Mouse (Mus musculus) intestine, embryonic 16.5 days (tissue): ENCODE measurements at regions not wholly inside any gene's neighbourhood (a gene's known extent, or its start where the extent isn't known, plus 50 kb on each side); places are given as distances from the start of the nearest gene placed in this dataset.
A peak's percentile ranks its signal among the peaks of the same experiment; 100 is the strongest.

Experiments used
- ATAC-seq: fragments of 200-750 bp; cut with Nextera tagmentation; 2 replicates; pipeline ENCODE4 v1.8.0; 2017; ENCODE audit warnings: moderate TSS enrichment, moderate library complexity
- H3K27ac ChIP-seq: fragments of 300-500 bp; sonication (generic); 2 replicates; pipeline ENCODE4 v1.5.1; 2014; ENCODE audit warnings: mild to moderate bottlenecking, low read length
- H3K27me3 ChIP-seq: fragments of 300-500 bp; sonication (generic); replicated peaks from 2 replicates; pipeline ENCODE4 v1.6.1; 2014; ENCODE audit warnings: low read length, control low read depth, mixed read lengths; ENCODE audit not compliant: control insufficient read depth, insufficient read depth
- H3K36me3 ChIP-seq: fragments of 300-500 bp; sonication (generic); 2 replicates; pipeline ENCODE4 v1.6.1; 2014; ENCODE audit warnings: low read length, control low read depth; ENCODE audit not compliant: control insufficient read depth, insufficient read depth
- H3K4me1 ChIP-seq: fragments of 300-500 bp; sonication (generic); 2 replicates; pipeline ENCODE4 v1.6.1; 2014; ENCODE audit warnings: low read length, control low read depth, mixed read lengths; ENCODE audit not compliant: control insufficient read depth, insufficient read depth
- H3K4me2 ChIP-seq: fragments of 300-500 bp; sonication (generic); 2 replicates; pipeline ENCODE4 v1.6.1; 2014; ENCODE audit warnings: low read depth, low read length, control low read depth
- H3K4me3 ChIP-seq: fragments of 300-500 bp; sonication (generic); 2 replicates; pipeline ENCODE4 v1.5.1; 2014; ENCODE audit warnings: mild to moderate bottlenecking, low read length
- H3K9ac ChIP-seq: fragments of 300-500 bp; sonication (generic); 2 replicates; pipeline ENCODE4 v1.6.1; 2014; ENCODE audit warnings: low read depth, low read length
- H3K9me3 ChIP-seq: fragments of 300-500 bp; sonication (generic); 2 replicates; pipeline ENCODE4 v1.6.1; 2016; ENCODE audit warnings: low read length, control low read depth; ENCODE audit not compliant: control insufficient read depth
- WGBS: fragments of 180-500 bp; shearing (Covaris S2); extraction: QIAGEN DNeasy Blood & Tissue Kit; methylation state at CpG from one replicate; pipeline ENCODE4 v1.1.7; 2014; 5-methylcytosine and 5-hydroxymethylcytosine counted together

DNA sequence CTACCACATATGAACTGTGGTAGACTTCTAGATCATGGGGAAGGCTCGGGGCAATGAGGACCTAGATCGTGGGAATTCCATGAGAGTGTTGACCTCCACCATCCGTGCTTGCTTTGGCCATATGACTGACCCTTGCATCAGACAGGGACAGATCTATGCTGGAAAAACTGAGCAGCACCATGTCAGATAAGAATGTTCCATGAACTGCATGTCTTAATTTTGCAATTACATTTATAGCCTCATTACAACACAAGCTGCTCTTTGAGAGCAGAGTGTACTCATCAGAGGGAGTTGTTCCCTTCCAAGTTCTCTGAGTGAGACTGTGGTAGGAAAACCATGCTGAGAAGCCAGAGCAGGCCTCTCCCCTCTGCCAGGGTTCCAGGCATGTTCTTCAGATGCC is 166.4 kb upstream of the Ttc29 start:
- Histone ChIP-seq H3K27me3 (no peaks in the 10 kb centered on the region), H3K9ac (no peak overlapping the region), H3K27ac (no peak overlapping the region), H3K4me3 (no peak overlapping the region), H3K4me2 (no peak overlapping the region), H3K36me3 (no peaks in the 10 kb centered on the region), H3K4me1 (no peaks in the 10 kb centered on the region), H3K9me3 (no peaks in the 10 kb centered on the region)
- no peak for ATAC-seq
- 86% methylated on average over 3 of the region's 3 CpGs for WGBS

DNA sequence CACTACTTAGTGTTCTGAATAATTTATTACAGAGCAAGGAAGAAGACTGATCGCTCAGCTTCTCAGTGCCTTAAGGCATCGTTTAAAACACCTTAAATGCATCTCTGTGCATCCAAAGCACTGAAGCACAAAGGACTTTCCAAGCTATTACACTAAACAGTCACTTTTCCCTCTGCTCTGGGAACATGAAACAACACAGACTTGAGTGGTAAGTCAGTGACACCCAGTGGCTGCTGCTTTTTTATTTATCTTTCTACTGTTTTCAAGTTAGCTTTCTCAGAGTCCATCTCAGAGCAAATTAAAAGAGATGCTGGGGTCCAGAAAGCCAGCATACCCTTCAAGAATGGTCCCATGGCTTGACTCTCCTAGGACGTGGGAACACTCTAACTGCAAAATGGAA is 162.3 kb upstream of the Ttc29 start:
- H3K36me3 ChIP-seq = no peaks in the 10 kb centered on the region
- H3K4me2 ChIP-seq = no peak overlapping the region
- H3K4me1 ChIP-seq = no peaks in the 10 kb centered on the region
- no peak for ATAC-seq
- no peak overlapping the region for H3K9ac ChIP-seq
- WGBS = 80% methylated on average over 3 of the region's 3 CpGs
- H3K4me3 ChIP-seq = no peak overlapping the region
- H3K9me3 ChIP-seq = no peaks in the 10 kb centered on the region
- no peaks in the 10 kb centered on the region for H3K27me3 ChIP-seq
- no peak overlapping the region for H3K27ac ChIP-seq

DNA sequence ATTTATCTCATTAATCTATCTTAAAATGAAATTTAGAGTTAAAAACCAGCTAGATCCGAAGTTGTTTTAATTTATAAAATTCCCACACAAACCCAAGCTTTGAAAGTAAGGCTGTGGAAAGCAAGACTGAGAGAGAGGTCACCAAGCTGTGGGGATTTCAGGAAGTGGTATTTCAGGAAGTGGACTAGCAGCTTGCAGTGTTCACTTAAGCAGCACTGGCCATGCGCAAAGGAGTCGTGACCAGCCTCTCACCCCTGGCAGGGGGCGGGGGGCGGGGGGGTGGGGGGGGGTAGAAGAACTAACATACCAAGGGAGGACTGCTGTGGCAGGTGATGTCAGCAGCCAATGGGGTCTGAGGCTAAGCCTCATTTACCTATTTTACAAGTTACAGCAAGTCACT is 158.7 kb upstream of the Ttc29 start:
- Histone ChIP-seq H3K27me3 (no peaks in the 10 kb centered on the region), H3K9me3 (no peaks in the 10 kb centered on the region), H3K36me3 (no peaks in the 10 kb centered on the region), H3K4me3 (no peak overlapping the region), H3K27ac (no peak overlapping the region), H3K9ac (no peak overlapping the region), H3K4me1 (no peaks in the 10 kb centered on the region), H3K4me2 (0 out of 2 replicates have a peak overlapping the region, but pooled peaks have one; percentile 11)
- 0 out of 2 replicates have a peak, but pooled peaks have one; percentile 28 for ATAC-seq
- WGBS = 16% methylated on average over 5 of the region's 5 CpGs

DNA sequence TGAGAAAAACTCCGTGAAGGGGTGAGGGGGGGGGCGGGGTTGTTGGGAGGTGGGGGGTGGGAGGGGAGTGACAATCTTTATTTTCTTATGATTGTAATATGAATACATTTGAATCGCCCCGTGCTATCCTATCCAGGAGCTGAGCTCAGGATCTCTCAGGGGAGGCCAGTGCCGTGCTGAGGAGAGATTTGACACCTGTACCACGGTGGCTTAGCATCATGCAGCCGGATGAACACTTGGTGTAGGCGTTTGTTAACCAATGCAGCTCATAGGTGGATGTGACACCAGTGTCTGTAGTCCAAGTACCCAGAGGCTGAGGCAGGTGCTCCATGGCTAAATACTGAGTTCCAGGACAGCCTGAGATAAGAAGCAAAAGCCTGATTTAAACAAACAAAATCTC is 158.2 kb upstream of the Ttc29 start:
- no peak overlapping the region for H3K9ac ChIP-seq
- H3K36me3 ChIP-seq = no peaks in the 10 kb centered on the region
- no peak overlapping the region for H3K4me3 ChIP-seq
- no peaks in the 10 kb centered on the region for H3K9me3 ChIP-seq
- no peaks in the 10 kb centered on the region for H3K27me3 ChIP-seq
- no peak overlapping the region for H3K4me2 ChIP-seq
- H3K4me1 ChIP-seq = no peaks in the 10 kb centered on the region
- no peak for ATAC-seq
- no peak overlapping the region for H3K27ac ChIP-seq
- WGBS = 16% methylated on average over 8 of the region's 8 CpGs

DNA sequence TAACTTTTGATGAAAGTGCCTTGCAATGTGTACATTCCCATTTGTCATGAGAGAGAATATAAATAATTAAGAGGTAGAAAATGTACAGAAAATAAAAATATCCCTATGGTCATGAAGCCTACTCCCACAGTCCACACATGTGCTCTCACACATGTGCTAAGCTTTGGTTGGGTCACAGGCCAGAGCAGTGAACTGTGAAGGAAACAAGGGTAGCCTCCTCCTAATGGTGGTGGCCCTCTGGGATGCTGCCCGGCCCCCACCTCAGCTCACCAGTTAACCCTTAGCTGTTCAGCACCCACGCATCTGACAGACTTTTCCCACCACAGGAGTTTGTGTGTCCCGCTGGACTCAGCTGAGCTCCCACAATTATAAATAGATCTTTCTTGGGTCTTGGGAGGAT is 157.6 kb upstream of the Ttc29 start:
- H3K9me3 ChIP-seq = no peaks in the 10 kb centered on the region
- no peaks in the 10 kb centered on the region for H3K36me3 ChIP-seq
- H3K27ac ChIP-seq = no peak overlapping the region
- 57% methylated on average over 3 of the region's 3 CpGs for WGBS
- ATAC-seq = no peak
- H3K4me2 ChIP-seq = no peak overlapping the region
- H3K4me1 ChIP-seq = no peaks in the 10 kb centered on the region
- H3K9ac ChIP-seq = no peak overlapping the region
- H3K27me3 ChIP-seq = no peaks in the 10 kb centered on the region
- H3K4me3 ChIP-seq = no peak overlapping the region

DNA sequence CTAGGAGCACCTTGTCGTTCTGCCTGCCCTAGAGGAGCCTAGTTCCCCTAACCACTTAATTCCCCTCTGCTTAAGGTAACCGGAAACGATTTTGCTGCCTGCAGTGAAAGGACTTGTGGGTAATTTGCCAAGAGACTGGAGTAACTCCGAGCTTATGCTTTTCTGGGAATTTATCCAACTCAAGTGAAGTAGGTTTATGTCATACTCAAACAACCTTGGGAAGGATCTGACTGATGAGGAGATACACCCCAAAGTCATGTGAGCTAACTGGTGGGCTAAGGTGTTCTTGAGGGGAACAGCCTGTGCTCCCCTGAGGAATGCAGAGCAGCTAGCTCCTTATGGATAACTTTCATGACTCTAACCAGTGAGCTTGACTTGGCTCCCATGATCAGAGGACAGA is 155.7 kb upstream of the Ttc29 start:
- ATAC-seq = no peak; the same call in 1 of the 2 replicates
- WGBS = 59% methylated on average over 4 of the region's 4 CpGs

DNA sequence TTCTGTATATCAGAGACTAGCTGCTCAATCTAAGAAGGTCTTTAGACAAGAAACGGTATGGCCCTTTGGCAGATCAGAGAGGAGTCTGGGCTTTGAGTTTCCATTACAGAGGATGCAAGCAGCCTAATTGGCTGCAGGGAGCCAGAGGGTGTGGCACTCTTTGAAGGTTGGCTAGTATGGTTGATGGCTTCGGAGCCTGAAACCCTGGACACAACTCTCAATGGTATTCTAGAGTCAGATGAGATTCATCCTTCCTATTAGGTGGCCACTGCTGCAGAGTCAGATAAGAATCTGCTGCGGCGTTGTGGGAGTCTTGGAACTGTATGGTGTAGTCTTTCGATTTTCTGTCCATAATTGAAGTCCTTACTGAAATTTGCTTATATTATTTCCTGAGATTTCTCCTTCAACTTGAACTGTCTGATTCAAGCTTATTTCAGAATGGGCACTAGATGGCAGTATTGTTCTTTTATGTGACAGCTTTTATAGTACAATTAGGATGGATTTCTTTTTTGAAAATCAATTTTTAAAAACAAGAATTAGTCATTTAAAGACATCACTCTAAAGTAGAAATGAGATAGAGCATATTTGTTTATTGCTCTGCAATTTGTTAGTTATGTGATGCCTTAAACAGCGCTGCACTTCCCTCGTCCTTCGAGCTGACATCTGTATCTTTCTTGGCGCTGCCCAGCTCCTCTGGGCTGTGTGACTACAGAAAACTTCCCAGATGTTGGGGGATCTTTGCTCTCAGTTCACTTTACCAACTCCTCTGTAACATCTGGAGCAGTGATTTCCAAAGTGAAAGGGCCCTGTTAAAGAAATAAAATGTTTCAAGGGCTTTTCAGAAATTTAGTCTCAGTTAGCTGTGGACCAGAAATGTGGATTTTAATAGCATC is 151.0 kb upstream of the Ttc29 start:
- Histone ChIP-seq H3K9me3 (no peaks in the 10 kb centered on the region), H3K27ac (no peak overlapping the region), H3K4me2 (no peak overlapping the region), H3K9ac (no peak overlapping the region), H3K4me1 (no peaks in the 10 kb centered on the region), H3K36me3 (no peaks in the 10 kb centered on the region), H3K27me3 (no peaks in the 10 kb centered on the region), H3K4me3 (no peak overlapping the region)
- 52% methylated on average over 9 of the region's 9 CpGs for WGBS
- no peak for ATAC-seq

More for the DNA sequence above, 155.7 kb upstream of the Ttc29 start:
- Histone ChIP-seq H3K36me3 (no peaks in the 10 kb centered on the region), H3K27me3 (no peaks in the 10 kb centered on the region), H3K9ac (no peak overlapping the region), H3K9me3 (no peaks in the 10 kb centered on the region), H3K4me2 (no peak overlapping the region), H3K27ac (no peak overlapping the region), H3K4me3 (no peak overlapping the region), H3K4me1 (no peaks in the 10 kb centered on the region)

DNA sequence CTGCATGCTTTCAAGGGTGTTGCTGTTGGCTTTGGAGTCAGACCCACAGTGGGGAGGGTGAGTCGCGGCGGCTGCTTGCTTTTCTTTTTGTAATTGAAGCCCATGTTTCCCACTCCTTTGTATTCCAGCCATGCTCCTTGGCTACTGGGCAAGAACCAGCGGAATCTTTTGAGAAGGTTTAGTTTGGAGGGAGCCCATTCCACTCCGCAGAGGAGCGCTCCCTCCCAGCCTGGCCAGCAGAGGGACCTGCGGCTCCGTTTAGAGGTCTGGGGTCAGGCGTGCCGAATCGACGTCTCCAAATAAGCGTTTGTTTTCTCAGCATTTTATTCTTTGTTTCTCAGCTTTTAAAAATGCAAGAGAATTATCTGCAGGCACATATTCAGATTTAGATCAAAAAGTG is 149.6 kb upstream of the Ttc29 start:
- 6% methylated on average over 13 of the region's 13 CpGs for WGBS
- peak; percentile 59; the same call in 1 of the 2 replicates for ATAC-seq

DNA sequence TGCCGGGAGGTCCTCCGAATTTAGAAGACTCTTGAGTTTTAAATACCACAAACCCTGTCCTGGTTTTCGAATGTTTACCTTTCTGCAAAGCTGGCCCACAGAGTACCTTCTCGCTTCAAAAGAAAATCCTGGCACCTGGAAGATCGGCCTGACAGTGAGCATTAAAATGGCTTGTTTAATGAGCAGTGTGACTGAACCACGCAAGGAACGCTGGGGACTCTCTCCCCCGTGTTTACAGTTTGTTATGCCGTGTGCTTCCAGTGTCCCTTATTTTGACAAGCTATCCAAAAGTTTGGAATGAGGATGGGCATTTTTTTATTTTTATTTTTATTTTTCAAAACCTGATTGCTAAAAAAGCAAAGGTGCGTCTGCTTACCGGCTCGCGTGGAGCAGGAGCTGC is 148.9 kb upstream of the Ttc29 start:
- peak overlapping the region; percentile 18 for H3K4me3 ChIP-seq
- H3K4me1 ChIP-seq = no peaks in the 10 kb centered on the region
- ATAC-seq = no peak
- no peak overlapping the region; the same call in 1 of the 2 replicates for H3K9ac ChIP-seq
- H3K9me3 ChIP-seq = no peaks in the 10 kb centered on the region
- H3K27ac ChIP-seq = no peak overlapping the region
- H3K4me2 ChIP-seq = peak overlapping the region; percentile 51
- WGBS = 23% methylated on average over 13 of the region's 13 CpGs
- H3K36me3 ChIP-seq = no peaks in the 10 kb centered on the region
- H3K27me3 ChIP-seq = no peaks in the 10 kb centered on the region

More for the DNA sequence above, 149.6 kb upstream of the Ttc29 start:
- peak overlapping the region; percentile 18 for H3K4me3 ChIP-seq
- no peak overlapping the region for H3K9ac ChIP-seq
- peak overlapping the region; percentile 51 for H3K4me2 ChIP-seq
- H3K27ac ChIP-seq = no peak overlapping the region
- H3K27me3 ChIP-seq = no peaks in the 10 kb centered on the region
- no peaks in the 10 kb centered on the region for H3K9me3 ChIP-seq
- H3K4me1 ChIP-seq = no peaks in the 10 kb centered on the region
- H3K36me3 ChIP-seq = no peaks in the 10 kb centered on the region
